9 mouse cellular contexts compared by ENCODE assay signal in genomic region chr9:68966540-68966939, GRCm38 (mm10).
DNase-seq lines count a peak whose midpoint lies in the region; ATAC-seq lines count a peak whose summit lies in the region.
"Had no signal": no experiment of that assay in that cellular context is flagged by ENCODE, and none has a peak within 500 bp of the region (broad histone marks: within the 10 kb centered on the region; RNA-seq: fewer than 3 reads in every experiment).

No protein-coding gene starts in this region.

- no peaks in the 10 kb centered on the region for H3K36me3 ChIP-seq in midbrain, embryonic 13.5 days
- H3K36me3 ChIP-seq: embryonic facial prominence, embryonic 13.5 days had no signal

- H3K4me2 ChIP-seq in midbrain, embryonic 13.5 days (replicated peaks): peak overlapping the region; percentile 26
- H3K4me2 ChIP-seq: embryonic facial prominence, embryonic 13.5 days had no signal

- no peak overlapping the region for H3K9ac ChIP-seq in midbrain, embryonic 13.5 days (replicated peaks)
- H3K9ac ChIP-seq: embryonic facial prominence, embryonic 13.5 days had no signal

- WGBS in midbrain, embryonic 13.5 days: 31% methylated on average over 13 of the region's 13 CpGs

- no peak overlapping the region for H3K4me3 ChIP-seq in midbrain, embryonic 13.5 days (replicated peaks)
- H3K4me3 ChIP-seq: embryonic facial prominence, embryonic 13.5 days had no signal

- H3K27me3 ChIP-seq in midbrain, embryonic 13.5 days: 0 out of 2 replicates have a peak, but pooled peaks cover 5% of the 10 kb centered on the region
- H3K27me3 ChIP-seq: embryonic facial prominence, embryonic 13.5 days had no signal

- no peak overlapping the region for H3K27ac ChIP-seq in midbrain, embryonic 13.5 days
- H3K27ac ChIP-seq: embryonic facial prominence, embryonic 13.5 days had no signal

- no peak for ATAC-seq in midbrain, embryonic 13.5 days
- ATAC-seq in monocyte, adult 5-6 weeks (replicated peaks; ENCODE audit: insufficient number of reproducible peaks, low FRiP score, low TSS enrichment, poor library complexity, severe bottlenecking): no peak

- no peaks in the 10 kb centered on the region for H3K9me3 ChIP-seq in midbrain, embryonic 13.5 days
- H3K9me3 ChIP-seq: embryonic facial prominence, embryonic 13.5 days had no signal

- DNase-seq in adrenal gland, postnatal 25 days: peak; percentile 29
- no peak for DNase-seq in adrenal gland, postnatal 4 days (ENCODE audit: low spot score in 2 of 2)
- peak; percentile 87 for DNase-seq in CD4-positive, CD25-positive, alpha-beta regulatory T cell, adult 2 months (ENCODE audit: low read depth, low spot score)
- DNase-seq in cerebellum, postnatal 14 days: peak; percentile 63 to 72
- no peak for DNase-seq in right cerebral cortex, postnatal 14 days
- DNase-seq in ovary, postnatal 10 days (ENCODE audit: low spot score): no peak

- H3K4me1 ChIP-seq in midbrain, embryonic 13.5 days (replicated peaks): peaks cover 9% of the 10 kb centered on the region; the same call in 1 of the 2 replicates
- H3K4me1 ChIP-seq: embryonic facial prominence, embryonic 13.5 days had no signal

Comparison
In these comparisons a context has a peak if more than half of its experiments do, and no peak if none do; other contexts are left out.
1. DNase-seq: peak in adrenal gland, postnatal 25 days (single experiment), CD4-positive, CD25-positive, alpha-beta regulatory T cell, adult 2 months (single experiment) and cerebellum, postnatal 14 days (2 of 2); none in adrenal gland, postnatal 4 days (0 of 2), right cerebral cortex, postnatal 14 days (single experiment) and ovary, postnatal 10 days (single experiment).